Mouse (Mus musculus) midbrain, postnatal 0 days (tissue): ENCODE measurements at regions not wholly inside any gene's neighbourhood (a gene's known extent, or its start where the extent isn't known, plus 50 kb on each side); places are given as distances from the start of the nearest gene placed in this dataset.

ENCODE experiments used
- ATAC-seq: fragments of 200-750 bp; cut with Nextera tagmentation; 2 replicates; pipeline ENCODE4 v1.8.0; 2017; ENCODE audit warnings: moderate number of reproducible peaks, mild to moderate bottlenecking, moderate TSS enrichment, moderate library complexity; ENCODE audit not compliant: low FRiP score
- DNase-seq: peaks from one replicate; pipeline ENCODE4 v3.0.0-alpha.2; 2015; ENCODE audit warnings: low spot score
- H3K27ac ChIP-seq: fragments of 300-500 bp; sonication (generic); 2 replicates; pipeline ENCODE4 v1.5.1; 2014; ENCODE audit warnings: low read depth, mild to moderate bottlenecking, low read length, mixed read lengths
- H3K27me3 ChIP-seq: fragments of 300-500 bp; sonication (generic); 2 replicates; pipeline ENCODE4 v1.6.1; 2014; ENCODE audit warnings: low read length, control low read depth, mixed read lengths; ENCODE audit not compliant: insufficient read depth
- H3K36me3 ChIP-seq: fragments of 300-500 bp; sonication (generic); 2 replicates; pipeline ENCODE4 v1.6.1; 2014; ENCODE audit warnings: low read length, control low read depth, mixed read lengths; ENCODE audit not compliant: insufficient read depth
- H3K4me1 ChIP-seq: fragments of 300-500 bp; sonication (generic); 2 replicates; pipeline ENCODE4 v1.6.1; 2014; ENCODE audit warnings: mild to moderate bottlenecking, control low read depth, antibody characterized with exemption, low read length, mixed read lengths; ENCODE audit not compliant: insufficient read depth
- H3K4me2 ChIP-seq: fragments of 300-500 bp; sonication (generic); 2 replicates; pipeline ENCODE4 v1.6.1; 2014; ENCODE audit warnings: low read depth, mild to moderate bottlenecking, low read length, mixed read lengths; ENCODE audit not compliant: poor library complexity, severe bottlenecking
- H3K4me3 ChIP-seq: fragments of 300-500 bp; sonication (generic); 2 replicates; pipeline ENCODE4 v1.5.1; 2014; ENCODE audit warnings: low read depth, mild to moderate bottlenecking, low read length, moderate library complexity
- H3K9ac ChIP-seq: fragments of 300-500 bp; sonication (generic); replicated peaks from 2 replicates; pipeline ENCODE4 v1.6.1; 2014; ENCODE audit warnings: mild to moderate bottlenecking, low read length, moderate library complexity, mixed read lengths; ENCODE audit not compliant: poor library complexity, severe bottlenecking
- H3K9me3 ChIP-seq: fragments of 300-500 bp; sonication (generic); 2 replicates; pipeline ENCODE4 v1.6.1; 2016; ENCODE audit warnings: low read length, control low read depth
- CTCF ChIP-seq: IDR thresholded peaks from 2 replicates; pipeline ENCODE4 v1.5.1; 2016; ENCODE audit warnings: antibody characterized with exemption, mild to moderate bottlenecking
- WGBS: fragments of 180-500 bp; shearing (Covaris S2); extraction: QIAGEN DNeasy Blood & Tissue Kit; methylation state at CpG from one replicate; pipeline ENCODE4 v1.1.7; 2014; 5-methylcytosine and 5-hydroxymethylcytosine counted together

DNA sequence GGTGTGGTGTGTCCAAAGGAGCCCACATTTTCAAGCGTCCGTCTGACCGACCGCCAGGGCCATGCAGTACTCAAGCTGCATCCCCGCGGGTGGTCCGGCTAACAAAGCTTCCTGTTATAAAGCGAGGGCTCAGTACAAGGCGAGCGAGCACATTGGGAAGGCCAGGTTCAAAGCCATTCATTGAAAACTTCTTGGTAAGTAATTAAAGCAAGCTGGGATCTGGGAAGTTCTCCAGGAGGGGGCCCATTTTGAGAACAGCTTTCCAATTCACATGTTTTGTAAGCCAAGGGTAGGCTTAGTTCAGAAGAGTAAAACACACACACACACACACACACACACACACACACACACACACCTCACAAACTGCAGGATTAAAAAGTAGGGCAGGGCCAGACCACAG, 57.3 kb upstream of the Prep start:
- Histone ChIP-seq H3K9ac (no peak overlapping the region), H3K27me3 (no peaks in the 10 kb centered on the region), H3K27ac (no peak overlapping the region), H3K4me3 (no peak overlapping the region), H3K4me1 (no peaks in the 10 kb centered on the region), H3K36me3 (no peaks in the 10 kb centered on the region), H3K4me2 (no peak overlapping the region), H3K9me3 (no peaks in the 10 kb centered on the region)
- DNase-seq (peak; percentile 65), ATAC-seq (peak; percentile 68; the same call in 1 of the 2 replicates)
- WGBS: 20% methylated on average over 10 of the region's 10 CpGs
- no peak for TF ChIP-seq CTCF

- Histone ChIP-seq H3K36me3 (no peaks in the 10 kb centered on the region), H3K27me3 (no peaks in the 10 kb centered on the region), H3K4me3 (no peak overlapping the region), H3K9me3 (no peaks in the 10 kb centered on the region), H3K27ac (no peak overlapping the region), H3K4me2 (no peak overlapping the region), H3K9ac (no peak overlapping the region), H3K4me1 (no peaks in the 10 kb centered on the region)
- no peak for DNase-seq
- ATAC-seq: no peak
- 76% methylated on average over 1 of the region's 1 CpGs for WGBS
- TF ChIP-seq CTCF: no peak
These were observed 57.8 kb upstream of the Prep start for GRCm38 (mm10) chr10:45009235-45009634.

GRCm38 (mm10) chr10:45004037-45004653, 62.9 kb upstream of the Prep start:
- H3K4me1 ChIP-seq: no peaks in the 10 kb centered on the region
- no peaks in the 10 kb centered on the region for H3K36me3 ChIP-seq
- H3K4me2 ChIP-seq: no peak overlapping the region
- ATAC-seq: no peak
- H3K27me3 ChIP-seq: no peaks in the 10 kb centered on the region
- no peak for TF ChIP-seq CTCF
- no peak overlapping the region for H3K9ac ChIP-seq
- H3K4me3 ChIP-seq: no peak overlapping the region
- no peak for DNase-seq
- no peak overlapping the region for H3K27ac ChIP-seq
- no peaks in the 10 kb centered on the region for H3K9me3 ChIP-seq
- WGBS: 76% methylated on average over 9 of the region's 9 CpGs

DNA sequence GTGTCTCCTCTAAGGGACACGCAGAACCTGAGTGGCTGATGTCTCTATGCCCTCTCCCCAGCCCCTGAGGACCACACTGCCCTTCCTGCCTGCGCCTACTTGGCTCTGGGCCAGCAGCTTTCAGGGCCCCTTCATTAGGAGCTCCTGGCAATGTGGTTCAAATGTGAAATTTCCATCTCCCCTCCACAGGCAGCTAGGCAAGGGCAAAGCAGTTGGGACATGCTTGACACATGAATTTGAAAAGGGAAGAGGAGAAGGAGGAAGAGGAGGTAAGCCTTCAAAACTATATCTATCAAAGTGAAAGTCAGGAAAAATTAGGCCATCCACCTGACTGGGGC, 63.7 kb upstream of the Prep start:
- no peak overlapping the region for H3K27ac ChIP-seq
- H3K4me1 ChIP-seq: no peaks in the 10 kb centered on the region
- H3K27me3 ChIP-seq: no peaks in the 10 kb centered on the region
- 55% methylated on average over 2 of the region's 2 CpGs for WGBS
- no peak for ATAC-seq
- H3K9me3 ChIP-seq: no peaks in the 10 kb centered on the region
- no peaks in the 10 kb centered on the region for H3K36me3 ChIP-seq
- H3K4me2 ChIP-seq: no peak overlapping the region
- no peak for DNase-seq
- H3K9ac ChIP-seq: no peak overlapping the region
- no peak for TF ChIP-seq CTCF
- H3K4me3 ChIP-seq: no peak overlapping the region

DNA sequence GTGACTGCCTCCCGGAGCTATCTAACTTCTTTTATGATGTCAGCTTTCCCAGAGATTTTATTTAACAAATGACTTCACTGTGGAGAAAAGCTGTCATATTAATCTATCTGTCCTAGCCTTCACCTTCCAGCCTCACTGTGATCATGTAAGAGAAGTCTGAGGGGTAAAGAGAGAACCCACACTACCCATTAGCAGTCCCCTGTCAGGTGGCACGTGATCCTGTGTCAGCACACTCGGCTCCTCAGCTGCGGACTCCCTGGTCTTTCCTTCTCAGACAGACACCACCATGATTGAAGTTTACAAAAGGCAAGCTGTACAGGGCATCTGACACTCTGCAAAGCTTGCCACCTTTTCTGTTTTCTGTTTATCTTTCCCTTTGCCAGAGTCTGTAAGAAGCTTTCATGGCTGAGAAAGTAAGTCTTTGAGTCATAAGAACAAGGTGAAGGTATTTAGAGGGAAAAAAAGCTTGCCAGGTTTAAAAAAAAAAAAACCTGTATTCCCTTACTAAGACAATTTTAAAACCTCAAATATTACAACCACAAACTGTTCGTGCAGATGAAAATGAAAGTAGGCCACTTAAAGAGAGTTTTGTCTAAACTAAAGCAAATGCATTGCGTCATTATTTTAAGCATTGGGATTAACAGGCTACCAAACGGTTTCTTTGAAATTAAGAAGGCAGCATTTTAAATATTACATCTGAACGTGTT, 64.2 kb upstream of the Prep start:
- WGBS: 57% methylated on average over 8 of the region's 8 CpGs
- H3K27ac ChIP-seq: no peak overlapping the region
- no peak for DNase-seq

More for the DNA sequence above, 64.2 kb upstream of the Prep start:
- Histone ChIP-seq H3K4me1 (no peaks in the 10 kb centered on the region), H3K4me3 (no peak overlapping the region), H3K36me3 (no peaks in the 10 kb centered on the region), H3K4me2 (no peak overlapping the region), H3K9ac (no peak overlapping the region), H3K27me3 (no peaks in the 10 kb centered on the region), H3K9me3 (no peaks in the 10 kb centered on the region)
- TF ChIP-seq CTCF: no peak
- no peak for ATAC-seq
